Mouse (Mus musculus): ENCODE results near the gene Ccdc144b. TPM values are rescaled to one million over a fixed set of nuclear protein-coding genes. Genes with fewer than 3 reads are reported as not detected.

Gene Ccdc144b
- polyA plus RNA-seq, 1 experiment = not detected

DNA sequence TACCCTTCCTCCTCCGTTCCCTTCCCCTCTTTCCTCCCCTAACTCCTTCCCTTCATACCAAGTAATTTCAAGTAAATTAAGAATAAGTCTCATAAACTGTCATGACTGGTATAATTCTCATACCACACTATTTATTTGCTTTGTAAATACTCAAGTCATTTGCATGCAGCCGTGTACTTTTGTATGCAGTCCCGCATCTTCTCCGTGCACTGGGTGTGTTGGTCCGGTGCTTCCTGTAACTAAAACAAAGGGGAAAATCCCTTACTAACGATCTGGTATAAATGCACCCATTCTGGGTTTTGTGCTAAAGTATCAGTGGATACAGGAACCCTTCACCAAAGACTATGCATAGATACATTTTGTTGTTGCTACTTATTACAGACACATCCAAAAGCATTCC is 27.6 kb downstream of the Ccdc144b start:
- no peaks in the 10 kb centered on the region for H3K79me3 ChIP-seq (ENCODE audit: low read depth)
- TF ChIP-seq USF1 (IDR thresholded peaks at IDR 0.05; ENCODE audit: low read depth) (no peak), CEBPB (IDR thresholded peaks at IDR 0.05; ENCODE audit: low read depth) (no peak)
- no peaks in the 10 kb centered on the region for H3K79me2 ChIP-seq (ENCODE audit: control insufficient read depth, insufficient read depth)
- no peak overlapping the region for H3K4me3 ChIP-seq (ENCODE audit: insufficient read depth, poor library complexity, severe bottlenecking)
- H3ac ChIP-seq (ENCODE audit: control insufficient read depth, insufficient read length, low read depth) = no peak overlapping the region
- peaks cover 10% of the 10 kb centered on the region for H3K27me3 ChIP-seq (ENCODE audit: control insufficient read depth, insufficient read depth, insufficient read length)
- H3K36me3 ChIP-seq (ENCODE audit: control insufficient read depth, insufficient read depth) = no peaks in the 10 kb centered on the region

- Histone ChIP-seq H3K4me3 (ENCODE audit: insufficient read depth, poor library complexity, severe bottlenecking) (no peak overlapping the region), H3K27me3 (ENCODE audit: control insufficient read depth, insufficient read depth, insufficient read length) (no peaks in the 10 kb centered on the region), H3K79me3 (ENCODE audit: low read depth) (no peaks in the 10 kb centered on the region), H3ac (ENCODE audit: control insufficient read depth, insufficient read length, low read depth) (no peak overlapping the region), H3K36me3 (ENCODE audit: control insufficient read depth, insufficient read depth) (no peaks in the 10 kb centered on the region), H3K79me2 (ENCODE audit: control insufficient read depth, insufficient read depth) (no peaks in the 10 kb centered on the region)
- no peak for TF ChIP-seq CTCF (IDR thresholded peaks at IDR 0.05; ENCODE audit: control insufficient read depth, insufficient read depth, insufficient read length)
- TF ChIP-seq MYOD1 (IDR thresholded peaks at IDR 0.05; ENCODE audit: control insufficient read depth, insufficient read length, low read depth) = peak; percentile 61
Observed at GRCm38 (mm10) chr3:36011239-36011638, 42.1 kb downstream of the Ccdc144b start.

GRCm38 (mm10) chr3:36008411-36009154 is 44.8 kb downstream of the Ccdc144b start:
- H3K36me3 ChIP-seq (ENCODE audit: control insufficient read depth, insufficient read depth) = no peaks in the 10 kb centered on the region
- H3K79me2 ChIP-seq (ENCODE audit: control insufficient read depth, insufficient read depth) = no peaks in the 10 kb centered on the region
- H3K79me3 ChIP-seq (ENCODE audit: low read depth) = no peaks in the 10 kb centered on the region
- TF ChIP-seq CTCF (IDR thresholded peaks at IDR 0.05; ENCODE audit: control insufficient read depth, insufficient read depth, insufficient read length) (no peak), USF1 (IDR thresholded peaks at IDR 0.05; ENCODE audit: low read depth) (no peak), MYOG (IDR thresholded peaks at IDR 0.05; ENCODE audit: control insufficient read depth, extremely low read depth, insufficient read length) (no peak), MAX (IDR thresholded peaks at IDR 0.05) (no peak)
- H3K27me3 ChIP-seq (ENCODE audit: control insufficient read depth, insufficient read depth, insufficient read length) = no peaks in the 10 kb centered on the region
- H3ac ChIP-seq (ENCODE audit: control insufficient read depth, insufficient read length, low read depth) = no peak overlapping the region
- no peak overlapping the region for H3K4me3 ChIP-seq (ENCODE audit: insufficient read depth, poor library complexity, severe bottlenecking)

DNA sequence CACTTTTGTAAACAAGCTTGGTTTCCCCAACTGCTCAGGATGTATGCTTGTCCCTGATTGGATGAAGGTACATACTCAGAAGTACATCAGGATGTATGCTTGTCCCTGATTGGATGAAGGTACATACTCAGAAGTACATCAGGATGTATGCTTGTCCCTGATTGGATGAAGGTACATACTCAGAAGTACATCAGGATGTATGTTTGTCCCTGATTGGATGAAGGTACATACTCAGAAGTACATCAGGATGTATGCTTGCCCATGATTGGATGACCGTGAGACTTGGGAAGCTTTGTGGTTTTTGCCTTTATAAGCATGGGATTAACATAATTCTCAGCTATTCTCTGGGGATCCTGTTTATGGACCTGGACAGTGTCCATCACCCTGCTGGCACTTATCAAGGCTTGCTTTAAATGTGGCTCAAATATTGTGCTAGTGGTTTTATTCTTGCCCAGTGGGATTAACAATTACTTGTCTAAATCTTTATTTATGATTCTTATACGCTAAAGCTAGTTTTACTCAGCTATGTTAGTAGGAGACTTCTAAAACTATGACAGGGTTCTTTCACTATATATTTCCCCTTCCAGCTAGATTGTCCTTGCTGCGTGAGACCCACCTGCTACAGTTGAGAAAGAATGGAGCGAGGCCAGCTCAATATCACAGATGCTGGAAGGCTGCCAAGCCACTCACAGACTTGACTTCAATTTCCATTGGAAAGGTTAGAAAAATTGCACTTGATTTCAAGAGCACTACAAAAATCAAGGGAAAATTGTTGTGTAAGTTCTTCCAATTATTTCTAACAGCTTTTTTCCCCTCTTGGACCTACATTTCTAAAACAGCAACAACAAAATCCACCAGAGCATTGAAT is 49.1 kb downstream of the Ccdc144b start:
- TF ChIP-seq USF1 (IDR thresholded peaks at IDR 0.05; ENCODE audit: low read depth) (no peak), FOSL1 (IDR thresholded peaks at IDR 0.05; ENCODE audit: insufficient read depth, low read length, poor library complexity, severe bottlenecking) (no peak), MYOD1 (IDR thresholded peaks at IDR 0.05; ENCODE audit: control insufficient read depth, insufficient read length, low read depth) (no peak), CEBPB (IDR thresholded peaks at IDR 0.05; ENCODE audit: low read depth) (no peak), CTCF (IDR thresholded peaks at IDR 0.05; ENCODE audit: control insufficient read depth, insufficient read depth, insufficient read length) (no peak), MYOG (IDR thresholded peaks at IDR 0.05; ENCODE audit: control insufficient read depth, extremely low read depth, insufficient read length) (no peak), MAX (IDR thresholded peaks at IDR 0.05) (no peak)
- no peaks in the 10 kb centered on the region for H3K36me3 ChIP-seq (ENCODE audit: control insufficient read depth, insufficient read depth)
- H3ac ChIP-seq (ENCODE audit: control insufficient read depth, insufficient read length, low read depth) = no peak overlapping the region
- H3K27me3 ChIP-seq (ENCODE audit: control insufficient read depth, insufficient read depth, insufficient read length) = no peaks in the 10 kb centered on the region
- no peaks in the 10 kb centered on the region for H3K79me3 ChIP-seq (ENCODE audit: low read depth)
- H3K4me3 ChIP-seq (ENCODE audit: insufficient read depth, poor library complexity, severe bottlenecking) = no peak overlapping the region
- peaks cover 7% of the 10 kb centered on the region for H3K79me2 ChIP-seq (ENCODE audit: control insufficient read depth, insufficient read depth)

GRCm38 (mm10) chr3:36000275-36001239 is 52.8 kb downstream of the Ccdc144b start, which contains the start of gene Mccc1:
Gene Mccc1, minus strand, starts transcription at chr3:36000678.
- H3K79me3 ChIP-seq (ENCODE audit: low read depth) = no peaks in the 10 kb centered on the region
- no peaks in the 10 kb centered on the region for H3K36me3 ChIP-seq (ENCODE audit: control insufficient read depth, insufficient read depth)

More at GRCm38 (mm10) chr3:36000275-36001239, 52.8 kb downstream of the Ccdc144b start, which contains the start of gene Mccc1:
- Histone ChIP-seq H3K79me2 (ENCODE audit: control insufficient read depth, insufficient read depth) (peaks cover 7% of the 10 kb centered on the region), H3K27me3 (ENCODE audit: control insufficient read depth, insufficient read depth, insufficient read length) (no peaks in the 10 kb centered on the region), H3K4me3 (ENCODE audit: insufficient read depth, poor library complexity, severe bottlenecking) (peak within 1 kb of the TSS; percentile 51), H3ac (ENCODE audit: control insufficient read depth, insufficient read length, low read depth) (peak within 1 kb of the TSS; percentile 97)
- TF ChIP-seq MYOG (IDR thresholded peaks at IDR 0.05; ENCODE audit: control insufficient read depth, extremely low read depth, insufficient read length) (no peak), USF1 (IDR thresholded peaks at IDR 0.05; ENCODE audit: low read depth) (peak; percentile 87)
